Mouse (Mus musculus) midbrain, embryonic 14.5 days (tissue): ENCODE measurements around the gene Serpine2. TPM values are rescaled to one million over a fixed set of nuclear protein-coding genes. Genes with fewer than 3 reads are reported as not detected.

Experiments used
- ATAC-seq: fragments of 200-750 bp; cut with Nextera tagmentation; 2 replicates; pipeline ENCODE4 v1.8.0; 2017; ENCODE audit warnings: moderate number of reproducible peaks, moderate library complexity; ENCODE audit not compliant: low FRiP score, low TSS enrichment
- DNase-seq: peaks from one replicate; pipeline ENCODE4 v3.0.0-alpha.2; 2015
- H3K27ac ChIP-seq: fragments of 300-500 bp; sonication (generic); replicated peaks from 2 replicates; pipeline ENCODE4 v1.5.1; 2014; ENCODE audit warnings: mild to moderate bottlenecking, low read depth, low read length, moderate library complexity
- H3K27me3 ChIP-seq: fragments of 300-500 bp; sonication (generic); 2 replicates; pipeline ENCODE4 v1.6.1; 2014; ENCODE audit warnings: low read length, control low read depth, mixed read lengths; ENCODE audit not compliant: control insufficient read depth, insufficient read depth
- H3K36me3 ChIP-seq: fragments of 300-500 bp; sonication (generic); 2 replicates; pipeline ENCODE4 v1.6.1; 2014; ENCODE audit warnings: low read length, control low read depth; ENCODE audit not compliant: control insufficient read depth, insufficient read depth
- H3K4me1 ChIP-seq: fragments of 300-500 bp; sonication (generic); 2 replicates; pipeline ENCODE4 v1.6.1; 2014; ENCODE audit warnings: mild to moderate bottlenecking, antibody characterized with exemption, low read length, control low read depth; ENCODE audit not compliant: control insufficient read depth, insufficient read depth
- H3K4me2 ChIP-seq: fragments of 300-500 bp; sonication (generic); 2 replicates; pipeline ENCODE4 v1.6.1; 2014; ENCODE audit warnings: mild to moderate bottlenecking, low read length, moderate library complexity
- H3K4me3 ChIP-seq: fragments of 300-500 bp; sonication (generic); replicated peaks from 2 replicates; pipeline ENCODE4 v1.5.1; 2014; ENCODE audit warnings: low read depth, low read length
- H3K9ac ChIP-seq: fragments of 300-500 bp; sonication (generic); replicated peaks from 2 replicates; pipeline ENCODE4 v1.6.1; 2014; ENCODE audit warnings: mild to moderate bottlenecking, low read length, moderate library complexity
- H3K9me3 ChIP-seq: fragments of 300-500 bp; sonication (generic); 2 replicates; pipeline ENCODE4 v1.6.1; 2016; ENCODE audit warnings: low read length, control low read depth, mixed read lengths; ENCODE audit not compliant: control insufficient read depth
- WGBS: fragments of 180-500 bp; shearing (Covaris S2); extraction: QIAGEN DNeasy Blood & Tissue Kit; methylation state at CpG from one replicate; pipeline ENCODE4 v1.1.7; 2014; 5-methylcytosine and 5-hydroxymethylcytosine counted together
- polyA plus RNA-seq: library from polyadenylated mRNA; unstranded; fragments of >200 nt; fragmentation: Nextera tagmentation; extraction: Ambion mirVana; gene quantifications from 2 replicates; pipeline ENCODE4 v1.2.1, GENCODE M21; 2014

The Serpine2 gene
- polyA plus RNA-seq, 1 experiment from 2014 or later, result 199 TPM

DNA sequence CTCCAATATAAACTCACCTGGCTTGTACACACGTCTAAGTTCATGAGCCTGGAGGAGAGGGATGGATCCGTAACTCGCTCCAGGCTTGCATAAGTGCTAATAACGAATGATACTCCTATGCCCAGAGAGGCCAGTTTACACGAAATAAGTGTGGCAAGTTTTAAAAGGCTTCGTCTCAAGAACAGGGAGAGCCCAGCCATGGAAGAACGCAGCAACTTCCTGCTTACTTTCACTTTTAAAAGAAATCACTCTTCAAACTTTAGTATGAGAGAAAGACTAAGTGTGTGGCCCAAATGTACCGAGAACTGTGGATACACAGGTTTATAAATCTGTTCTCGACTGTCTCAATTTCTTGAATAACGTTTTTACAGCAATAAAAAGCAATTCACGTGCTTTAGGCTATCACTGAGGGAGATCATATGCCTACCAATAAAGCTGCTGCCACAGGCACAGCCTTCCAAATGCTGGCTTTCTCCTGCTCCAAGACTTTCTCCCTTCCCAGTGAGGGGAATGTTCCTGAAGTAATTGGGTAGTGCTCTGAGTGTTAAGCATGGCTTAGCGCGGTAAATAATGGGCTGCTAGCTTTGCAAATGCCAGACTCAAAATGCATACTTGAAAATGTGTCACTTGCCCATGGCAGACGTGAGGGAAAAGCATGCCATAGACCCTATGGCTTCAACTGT, 36.9 kb downstream of the Serpine2 start:
- Histone ChIP-seq H3K4me2 (no peak overlapping the region), H3K4me3 (no peak overlapping the region), H3K27ac (no peak overlapping the region), H3K9me3 (no peaks in the 10 kb centered on the region), H3K27me3 (no peaks in the 10 kb centered on the region), H3K36me3 (no peaks in the 10 kb centered on the region), H3K9ac (no peak overlapping the region), H3K4me1 (peaks cover 2% of the 10 kb centered on the region; the same call in 1 of the 2 replicates)
- DNase-seq, result no peak
- WGBS, result 85% methylated on average over 14 of the region's 14 CpGs
- ATAC-seq, result no peak

DNA sequence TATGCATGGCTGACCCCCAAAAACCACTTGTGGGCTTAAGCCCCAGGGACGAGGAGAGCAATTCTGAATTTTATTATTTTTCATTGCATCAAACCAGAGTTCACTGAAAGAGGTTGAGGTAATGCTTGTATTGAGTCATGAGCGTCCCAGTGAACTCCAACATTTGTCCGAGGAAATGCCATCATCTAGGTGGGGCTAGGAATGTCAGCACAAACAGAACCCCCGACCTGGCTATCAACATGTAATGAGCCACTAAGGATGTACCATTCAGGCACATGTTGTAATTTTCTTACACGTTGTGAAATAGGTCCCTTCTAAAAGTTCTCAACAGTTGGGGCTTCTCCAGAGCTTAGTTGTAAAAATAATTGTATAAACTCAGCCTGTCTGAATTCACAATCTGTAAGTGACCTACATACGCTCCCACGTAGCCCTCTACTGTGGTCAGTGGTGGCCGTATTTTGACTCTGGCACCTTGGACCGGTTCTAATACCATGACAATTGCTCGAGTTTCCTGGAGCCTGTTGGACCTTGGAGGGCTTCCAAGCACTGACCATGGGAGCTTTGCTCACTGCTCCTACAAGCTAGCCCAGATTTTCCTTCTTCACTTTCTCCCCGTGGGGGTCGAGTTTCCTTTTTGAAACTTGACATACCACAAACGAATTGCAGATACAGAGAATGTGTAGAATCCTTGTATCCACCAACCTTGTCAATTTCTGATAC, 38.0 kb downstream of the Serpine2 start:
- peaks cover 2% of the 10 kb centered on the region; the same call in 1 of the 2 replicates for H3K4me1 ChIP-seq
- no peak overlapping the region for H3K9ac ChIP-seq
- WGBS, result 79% methylated on average over 13 of the region's 13 CpGs
- no peak overlapping the region for H3K27ac ChIP-seq
- H3K4me2 ChIP-seq, result no peak overlapping the region
- no peak overlapping the region for H3K4me3 ChIP-seq
- no peak for ATAC-seq
- no peaks in the 10 kb centered on the region for H3K9me3 ChIP-seq
- no peaks in the 10 kb centered on the region for H3K27me3 ChIP-seq
- no peak for DNase-seq
- no peaks in the 10 kb centered on the region for H3K36me3 ChIP-seq

DNA sequence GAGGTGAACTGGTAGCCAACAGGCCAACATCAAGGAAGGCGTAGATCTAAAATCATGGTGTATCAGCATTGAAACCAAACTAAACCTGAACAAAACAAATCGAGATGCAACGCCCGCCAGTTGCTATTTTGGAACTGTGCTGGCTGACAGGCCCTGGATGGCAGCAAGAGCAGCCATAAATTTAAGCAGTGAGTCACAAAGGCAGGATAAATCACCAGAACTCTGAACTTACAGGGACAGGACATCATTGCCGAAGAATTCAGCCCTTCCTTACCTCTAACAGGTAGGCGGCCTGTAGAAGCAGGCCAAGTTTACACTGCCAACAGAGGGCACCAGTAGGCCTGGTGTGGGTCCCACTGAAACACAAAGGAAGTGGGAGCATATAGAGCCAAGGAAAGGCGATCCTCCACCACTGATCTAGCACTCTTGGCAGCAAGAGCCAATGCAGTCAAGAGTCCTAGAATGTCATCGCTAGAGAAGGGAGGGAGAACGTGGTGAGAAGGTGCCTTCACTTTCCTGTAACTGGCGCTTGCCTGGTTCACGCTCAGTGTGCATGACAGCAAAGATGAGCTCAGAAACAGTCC, 41.6 kb downstream of the Serpine2 start:
- WGBS, result 91% methylated on average over 11 of the region's 11 CpGs
- H3K27me3 ChIP-seq, result no peaks in the 10 kb centered on the region
- ATAC-seq (no peak), DNase-seq (no peak)
- no peaks in the 10 kb centered on the region for H3K36me3 ChIP-seq
- H3K4me2 ChIP-seq, result no peak overlapping the region
- H3K4me3 ChIP-seq, result no peak overlapping the region
- H3K9ac ChIP-seq, result no peak overlapping the region
- H3K4me1 ChIP-seq, result 0 out of 2 replicates have a peak, but pooled peaks cover 2% of the 10 kb centered on the region
- H3K9me3 ChIP-seq, result no peaks in the 10 kb centered on the region
- no peak overlapping the region for H3K27ac ChIP-seq

DNA sequence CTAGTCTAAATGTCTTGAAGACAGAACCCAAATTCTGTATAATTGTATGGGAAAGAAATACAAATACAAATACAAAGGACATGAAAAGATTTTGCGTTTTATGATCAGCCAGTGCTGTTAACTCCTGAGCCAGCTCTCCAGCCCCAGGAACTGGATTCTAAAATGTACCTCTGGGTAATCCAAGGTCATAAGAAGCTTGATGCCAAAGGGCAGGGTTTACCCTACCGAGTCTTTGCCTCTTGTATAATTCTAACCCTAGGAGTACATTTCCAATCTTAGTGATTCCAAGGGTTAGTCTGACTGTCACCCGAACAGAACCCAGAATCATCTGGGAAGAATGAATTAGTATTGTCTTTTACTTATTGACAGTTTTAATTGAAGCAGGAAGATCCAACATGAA, 45.5 kb downstream of the Serpine2 start:
- 94% methylated on average over 3 of the region's 3 CpGs for whole genome bisulfite sequencing
- no peak overlapping the region for H3K4me3 ChIP-seq
- H3K4me2 ChIP-seq, result no peak overlapping the region
- no peak overlapping the region for H3K9ac ChIP-seq
- no peaks in the 10 kb centered on the region for H3K27me3 ChIP-seq
- no peak overlapping the region for H3K27ac ChIP-seq
- DNase-seq (no peak), ATAC-seq (no peak)
- no peaks in the 10 kb centered on the region for H3K36me3 ChIP-seq
- no peaks in the 10 kb centered on the region for H3K9me3 ChIP-seq
- no peaks in the 10 kb centered on the region for H3K4me1 ChIP-seq

DNA sequence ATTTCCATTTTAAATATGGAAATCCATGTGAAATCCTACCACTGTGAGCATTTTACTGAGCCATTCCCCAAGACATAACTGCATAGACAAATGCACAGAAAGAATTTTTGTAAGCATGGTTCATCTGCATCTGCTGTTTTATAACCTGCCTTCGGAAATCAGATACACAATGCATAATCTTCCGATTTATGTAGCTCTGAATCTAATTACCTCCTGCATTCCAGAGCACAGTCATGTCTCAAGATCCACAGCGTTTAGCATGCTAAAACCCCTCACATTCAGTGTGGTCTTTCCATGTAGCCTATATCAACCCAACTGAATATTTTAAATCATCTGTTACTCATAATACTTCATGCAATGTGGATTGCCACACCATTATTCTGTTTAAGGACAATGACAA, 51.5 kb downstream of the Serpine2 start:
- WGBS, result 82% methylated on average over 3 of the region's 3 CpGs
- Histone ChIP-seq H3K4me1 (no peaks in the 10 kb centered on the region), H3K4me3 (no peak overlapping the region), H3K9ac (no peak overlapping the region), H3K4me2 (no peak overlapping the region), H3K36me3 (no peaks in the 10 kb centered on the region), H3K27me3 (no peaks in the 10 kb centered on the region), H3K9me3 (no peaks in the 10 kb centered on the region), H3K27ac (no peak overlapping the region)
- ATAC-seq, result no peak
- DNase-seq, result no peak

DNA sequence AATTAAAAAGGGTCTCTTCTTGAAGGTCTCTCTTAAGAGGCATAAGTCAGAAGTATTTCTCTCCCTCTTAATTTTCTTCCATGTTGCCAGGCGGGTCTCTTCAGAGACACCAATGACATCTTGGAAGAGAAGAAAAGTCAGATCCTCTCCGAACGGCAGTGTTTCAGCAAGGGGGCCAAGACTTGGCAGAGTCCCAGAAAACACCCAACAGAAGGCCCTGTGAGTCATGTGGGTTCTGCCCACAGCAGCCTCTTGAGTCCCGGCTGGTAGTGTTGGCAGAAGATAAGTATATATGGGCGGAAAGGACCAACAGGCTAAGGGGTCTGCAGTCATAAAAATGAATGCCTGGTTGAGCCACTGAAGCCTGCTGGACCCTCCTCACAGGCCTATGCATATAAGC, 54.1 kb downstream of the Serpine2 start:
- no peak overlapping the region for H3K27ac ChIP-seq
- DNase-seq, result peak; percentile 28
- no peak overlapping the region for H3K9ac ChIP-seq
- H3K4me1 ChIP-seq, result no peaks in the 10 kb centered on the region
- no peak overlapping the region for H3K4me2 ChIP-seq
- no peaks in the 10 kb centered on the region for H3K36me3 ChIP-seq
- H3K27me3 ChIP-seq, result no peaks in the 10 kb centered on the region
- no peaks in the 10 kb centered on the region for H3K9me3 ChIP-seq
- no peak for ATAC-seq
- H3K4me3 ChIP-seq, result no peak overlapping the region
- WGBS, result 77% methylated on average over 5 of the region's 5 CpGs

DNA sequence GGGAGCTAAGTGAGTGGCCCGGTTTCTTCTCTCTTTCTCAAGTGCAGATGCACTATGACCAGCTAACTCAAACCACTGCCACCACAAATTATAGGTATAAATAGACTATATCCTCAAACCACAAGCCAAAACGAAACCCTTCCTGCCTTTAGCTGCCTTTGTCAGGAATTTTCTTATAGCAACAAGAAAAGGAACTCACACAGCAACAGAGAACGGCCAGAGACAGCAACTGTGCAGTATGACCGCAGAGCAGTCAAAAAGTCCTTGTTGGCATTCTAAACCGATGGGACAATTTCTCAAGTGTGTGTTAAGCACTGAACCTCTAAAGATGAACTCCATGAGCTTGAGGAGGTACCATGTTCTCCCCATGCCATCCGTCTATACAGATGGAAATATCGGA, 57.4 kb downstream of the Serpine2 start:
- no peak overlapping the region for H3K4me3 ChIP-seq
- H3K9ac ChIP-seq, result no peak overlapping the region
- no peak overlapping the region for H3K27ac ChIP-seq
- WGBS, result 88% methylated on average over 7 of the region's 7 CpGs
- H3K4me1 ChIP-seq, result no peaks in the 10 kb centered on the region
- H3K36me3 ChIP-seq, result no peaks in the 10 kb centered on the region
- no peak overlapping the region for H3K4me2 ChIP-seq
- DNase-seq (no peak), ATAC-seq (no peak)
- H3K9me3 ChIP-seq, result no peaks in the 10 kb centered on the region
- H3K27me3 ChIP-seq, result no peaks in the 10 kb centered on the region

DNA sequence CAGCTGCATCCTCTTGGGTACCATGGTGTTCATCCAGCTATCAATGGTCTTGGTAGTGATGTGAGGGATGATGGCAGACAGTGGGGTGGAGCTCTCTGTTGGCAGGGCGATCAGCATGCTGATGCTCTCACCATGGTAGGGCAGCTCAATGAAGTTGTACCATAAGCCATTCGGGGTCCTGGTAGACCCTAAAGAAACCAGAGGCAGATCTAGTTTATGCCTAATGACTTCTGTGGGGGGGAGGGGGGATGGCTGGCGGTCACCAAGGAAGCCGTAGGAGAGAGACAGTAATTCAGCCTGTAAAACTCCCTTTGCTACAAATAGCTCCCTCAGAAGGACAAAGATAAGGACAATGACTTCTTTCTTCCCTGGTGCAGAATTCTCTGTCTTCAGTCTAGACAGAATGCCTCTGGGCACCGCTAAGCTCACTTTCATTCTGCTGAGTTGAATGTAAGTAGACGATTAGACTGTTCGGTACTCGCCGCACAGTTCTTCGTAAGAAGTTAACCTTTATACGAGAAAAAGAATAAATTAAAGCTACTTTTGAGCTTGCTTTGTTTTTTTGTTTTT, 58.0 kb downstream of the Serpine2 start:
- H3K27me3 ChIP-seq, result no peaks in the 10 kb centered on the region
- H3K4me1 ChIP-seq, result no peaks in the 10 kb centered on the region
- 73% methylated on average over 11 of the region's 11 CpGs for WGBS
- no peaks in the 10 kb centered on the region for H3K9me3 ChIP-seq
- H3K4me2 ChIP-seq, result no peak overlapping the region
- H3K27ac ChIP-seq, result no peak overlapping the region
- H3K9ac ChIP-seq, result no peak overlapping the region
- no peak overlapping the region for H3K4me3 ChIP-seq
- DNase-seq (peak; percentile 43), ATAC-seq (no peak)
- no peaks in the 10 kb centered on the region for H3K36me3 ChIP-seq
